Mouse (Mus musculus) 3T3-L1 (cell line): ENCODE measurements at regions not wholly inside any gene's neighbourhood (a gene's known extent, or its start where the extent isn't known, plus 50 kb on each side); places are given as distances from the start of the nearest gene placed in this dataset.
A peak's percentile ranks its signal among the peaks of the same experiment; 100 is the strongest.

Source experiments
- DNase-seq: peaks from one replicate; pipeline ENCODE4 v3.0.0-alpha.2; 2015; ENCODE audit warnings: low read depth, low spot score

- DNase-seq = peak; percentile 91
Observed at GRCm38 (mm10) chr10:117579210-117579609, 50.1 kb upstream of the Cpm start.

- peak; percentile 91 for DNase-seq
Observed at GRCm38 (mm10) chr10:117578696-117579146, 50.6 kb upstream of the Cpm start.

GRCm38 (mm10) chr10:117577970-117578695, 51.2 kb upstream of the Cpm start:
- DNase-seq = peak; percentile 92

- peak; percentile 93 for DNase-seq
Observed at GRCm38 (mm10) chr10:117576881-117577730, 52.2 kb upstream of the Cpm start.

GRCm38 (mm10) chr10:117576154-117576859, 53.0 kb upstream of the Cpm start:
- peak; percentile 92 for DNase-seq

- peak; percentile 95 for DNase-seq
Observed at GRCm38 (mm10) chr10:117575404-117576153, 53.7 kb upstream of the Cpm start.

GRCm38 (mm10) chr10:117574915-117575314, 54.4 kb upstream of the Cpm start:
- DNase-seq = no peak

GRCm38 (mm10) chr10:117574056-117574727, 55.1 kb upstream of the Cpm start:
- DNase-seq = peak; percentile 92

GRCm38 (mm10) chr10:117573596-117573850, 55.8 kb upstream of the Cpm start:
- DNase-seq = no peak

- DNase-seq = peak; percentile 94
Observed at GRCm38 (mm10) chr10:117572746-117573595, 56.3 kb upstream of the Cpm start.

- peak; percentile 92 for DNase-seq
Observed at GRCm38 (mm10) chr10:117571891-117572573, 57.3 kb upstream of the Cpm start.

GRCm38 (mm10) chr10:117570971-117571861, 58.1 kb upstream of the Cpm start:
- DNase-seq = peak; percentile 94

GRCm38 (mm10) chr10:117570091-117570970, 59.0 kb upstream of the Cpm start:
- peak; percentile 93 for DNase-seq

- DNase-seq = peak; percentile 93
Observed at GRCm38 (mm10) chr10:117569301-117570079, 59.8 kb upstream of the Cpm start.

GRCm38 (mm10) chr10:117568472-117569300, 60.6 kb upstream of the Cpm start:
- peak; percentile 91 for DNase-seq

- DNase-seq = peak; percentile 91
Observed at GRCm38 (mm10) chr10:117568138-117568387, 61.2 kb upstream of the Cpm start.
